Mouse (Mus musculus): ENCODE data around the gene 1700001C02Rik. TPM values are rescaled to one million over a fixed set of nuclear protein-coding genes. Genes with fewer than 3 reads are reported as not detected.

1700001C02Rik gene
- total RNA-seq, 2 experiments from 2014 or later, result not detected

DNA sequence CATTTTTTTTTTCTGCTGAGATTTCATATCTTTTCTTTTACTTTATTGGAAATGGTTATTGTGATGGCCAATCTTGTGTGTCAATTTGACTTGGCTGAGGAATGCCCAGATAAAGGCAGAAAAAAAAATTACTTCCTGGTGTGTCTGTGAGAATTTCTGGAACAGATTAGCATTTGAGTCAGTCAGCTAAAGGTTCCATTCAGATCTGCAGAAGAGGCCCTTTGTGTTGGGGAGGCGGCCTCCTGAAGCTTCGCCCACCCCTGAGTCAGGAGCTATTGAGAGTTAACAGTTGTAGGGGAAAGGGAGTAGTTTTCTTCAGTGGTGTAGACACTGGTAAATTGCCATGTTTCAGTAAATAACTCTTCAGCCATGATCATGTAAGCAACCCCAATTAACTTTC, 29.4 kb downstream of the 1700001C02Rik start:
- DNase-seq, result no peak

DNA sequence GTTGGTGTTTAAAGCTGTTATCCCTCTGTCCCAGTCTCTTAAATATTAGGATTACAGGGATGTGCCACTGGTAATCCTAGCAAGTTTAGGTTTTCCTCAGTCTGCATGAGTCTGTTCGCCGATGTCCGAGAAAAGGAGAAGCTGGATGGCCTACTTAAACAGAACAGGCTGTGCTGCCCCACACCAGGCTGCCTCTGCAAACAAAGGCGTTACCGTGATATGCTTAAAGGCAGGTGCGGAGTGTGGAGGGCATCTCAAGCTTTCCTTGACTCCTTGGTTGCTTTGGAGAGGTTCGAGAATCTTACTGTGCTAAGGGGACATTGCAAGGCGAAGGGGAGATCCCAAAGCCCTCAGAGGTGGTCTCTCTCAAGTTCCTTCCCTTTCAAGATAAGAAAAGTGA, 31.0 kb downstream of the 1700001C02Rik start:
- DNase-seq, result no peak

- no peak for DNase-seq
These were observed 31.5 kb downstream of the 1700001C02Rik start for GRCm38 (mm10) chr5:30497299-30497698.

GRCm38 (mm10) chr5:30513111-30513510, 47.3 kb downstream of the 1700001C02Rik start:
- no peak for DNase-seq

- DNase-seq, result peak; percentile 79
These were observed 50.5 kb downstream of the 1700001C02Rik start for GRCm38 (mm10) chr5:30516376-30516775.

- DNase-seq, result peak; percentile 61
These were observed 52.3 kb downstream of the 1700001C02Rik start for GRCm38 (mm10) chr5:30518108-30518507.

DNA sequence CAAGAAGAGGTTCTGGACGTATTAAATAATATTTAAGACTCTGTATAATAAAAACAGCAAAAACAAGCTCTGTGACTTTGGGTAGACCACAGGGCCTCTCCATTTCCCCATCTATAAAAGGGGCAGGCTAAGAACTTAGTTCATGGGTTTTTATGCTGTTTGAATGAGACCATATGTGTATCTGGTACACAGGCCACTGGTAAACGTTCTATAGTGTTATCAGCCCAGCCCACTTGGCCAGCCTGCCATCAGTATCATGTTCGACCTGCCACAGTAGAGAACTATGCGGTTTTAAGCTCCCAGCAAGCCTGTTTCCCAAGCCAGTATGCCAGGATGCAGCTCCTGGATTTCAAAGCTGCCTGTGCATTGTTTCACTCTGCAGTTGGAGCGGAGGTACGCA, 52.7 kb downstream of the 1700001C02Rik start:
- DNase-seq, result no peak

- DNase-seq, result no peak
These were observed 53.6 kb downstream of the 1700001C02Rik start for GRCm38 (mm10) chr5:30519494-30519893.

DNA sequence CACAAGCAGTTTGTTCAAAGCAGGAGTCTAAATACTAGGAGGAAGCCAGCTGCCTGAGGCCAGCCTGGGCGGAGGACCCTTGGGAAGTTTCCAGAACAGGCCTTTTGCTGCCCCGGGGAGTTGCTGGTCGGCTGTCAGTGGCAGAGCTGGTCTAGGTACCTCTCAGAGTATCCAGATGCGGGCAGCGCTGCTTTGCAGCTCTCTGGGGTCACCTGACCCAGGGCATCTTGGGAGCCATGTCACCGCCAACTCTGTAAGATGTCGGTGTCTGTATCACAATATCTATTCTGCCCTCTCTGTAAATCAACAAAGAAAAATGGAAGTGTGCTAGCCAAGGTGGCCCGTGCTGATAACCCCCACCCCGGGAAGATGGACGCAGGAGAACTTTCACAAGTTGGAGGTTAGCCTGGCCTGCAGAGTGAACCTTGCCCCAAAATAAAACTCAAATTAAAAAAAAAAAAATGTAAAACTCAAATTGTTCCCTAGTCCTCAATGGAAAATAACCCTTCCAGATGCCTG, 54.4 kb downstream of the 1700001C02Rik start:
- peak; percentile 59 for DNase-seq

GRCm38 (mm10) chr5:30522406-30522805, 56.6 kb downstream of the 1700001C02Rik start:
- no peak for DNase-seq

- DNase-seq, result no peak
These were observed 57.3 kb downstream of the 1700001C02Rik start for GRCm38 (mm10) chr5:30523131-30523530.

GRCm38 (mm10) chr5:30524213-30524612, 58.4 kb downstream of the 1700001C02Rik start:
- DNase-seq, result no peak

- DNase-seq, result no peak
These were observed 60.3 kb downstream of the 1700001C02Rik start for GRCm38 (mm10) chr5:30525920-30526836.

GRCm38 (mm10) chr5:30527129-30527528, 61.3 kb downstream of the 1700001C02Rik start:
- DNase-seq, result no peak

DNA sequence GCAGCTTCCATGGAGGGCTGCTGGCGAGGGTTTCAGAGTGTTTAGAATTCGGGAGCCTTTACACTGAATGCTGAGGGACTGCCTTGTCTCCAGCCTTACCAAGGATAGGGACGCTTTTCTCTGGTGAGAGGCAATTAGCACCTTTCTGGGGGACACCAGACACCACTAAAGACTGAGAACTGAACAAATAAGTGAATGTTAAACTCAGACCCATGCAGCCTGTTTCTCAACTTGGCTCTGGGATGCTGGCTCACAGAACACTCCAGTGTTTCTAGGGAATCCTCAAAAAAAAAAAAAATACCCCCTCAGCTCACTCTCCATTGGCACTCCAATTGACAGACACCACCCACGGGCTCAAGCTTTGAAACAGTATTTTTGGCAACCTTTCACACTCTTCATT, 63.1 kb downstream of the 1700001C02Rik start:
- no peak for DNase-seq

Other genes with a start within 250 kb of the 1700001C02Rik start
- 10 to 100 TPM; 20.4 to 20.7 TPM for gene Selenoi, start 233.5 kb upstream of the 1700001C02Rik start, total RNA-seq (2021)
- under 1 TPM; 0.21 to 0.42 TPM for gene Drc1, start 184.7 kb upstream of the 1700001C02Rik start, total RNA-seq (2021)
- under 1 TPM; 0.09 to 0.12 TPM for gene Otof, start 4.1 kb upstream of the 1700001C02Rik start, total RNA-seq (2021)
- 1 to 10 TPM in 1 of 2 experiments, under 1 TPM in 1; 0.67 to 1.1 TPM for gene Cib4, start 79.8 kb downstream of the 1700001C02Rik start, total RNA-seq (2021)
- 100 to 1,000 TPM; 549 to 558 TPM for gene Kcnk3, start 122.1 kb downstream of the 1700001C02Rik start, total RNA-seq (2021)
- 10 to 100 TPM; 30.4 to 34.6 TPM for gene Slc35f6, start 181.9 kb downstream of the 1700001C02Rik start, total RNA-seq (2021)
- gene Cenpa, start 200.7 kb downstream of the 1700001C02Rik start, total RNA-seq (2021), result 10 to 100 TPM; 38.0 to 54.0 TPM
- gene Dpysl5, start 245.5 kb downstream of the 1700001C02Rik start, total RNA-seq (2021), result 1 to 10 TPM; 4.5 to 8.8 TPM